In the genomic region with DNA sequence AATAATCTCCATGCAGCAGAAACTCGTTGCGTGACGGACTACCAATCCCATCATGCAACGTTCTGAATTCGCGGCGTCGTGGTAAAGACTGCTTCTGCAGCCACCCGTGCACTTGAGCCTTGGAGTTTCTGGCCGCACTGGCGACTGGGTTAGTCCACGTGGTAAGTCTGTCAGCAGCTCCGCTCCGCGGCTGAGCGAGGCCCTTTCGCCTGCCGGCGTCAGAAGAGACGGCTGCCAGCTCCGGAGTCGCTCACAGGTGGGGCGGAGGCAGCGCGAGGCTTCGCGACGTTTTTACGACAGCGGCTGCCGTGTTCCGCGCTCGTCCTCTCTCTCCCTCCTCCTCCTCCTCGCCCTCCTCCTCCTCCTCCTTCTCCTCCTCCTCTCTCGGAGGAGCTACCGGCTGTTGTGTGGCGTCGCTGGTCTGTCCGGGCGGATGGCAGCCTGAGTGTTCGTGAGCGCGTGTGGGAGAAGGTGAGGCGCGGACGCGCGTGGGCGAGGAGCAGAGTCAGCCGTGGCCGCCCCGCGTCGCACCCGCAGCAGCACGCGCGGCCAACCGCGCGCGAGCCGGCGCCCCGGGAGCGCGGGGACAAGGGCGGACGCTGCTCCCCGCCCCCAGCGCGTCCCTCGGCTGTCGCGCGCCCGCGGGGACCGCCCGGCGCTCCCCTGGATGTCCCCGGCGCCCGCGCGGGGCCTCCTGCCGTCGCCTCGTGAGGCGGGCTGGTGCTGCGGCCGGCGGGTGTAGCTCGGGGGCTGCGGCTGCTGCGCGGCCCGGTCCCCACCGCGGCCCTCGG, we compare ENCODE assay signal across 8 mouse cellular contexts. TPM values are rescaled to one million over a fixed set of nuclear protein-coding genes. Genes with fewer than 3 reads are reported as not detected.
DNase-seq lines count a peak whose midpoint lies in the region; ATAC-seq and TF ChIP-seq lines count a peak whose summit lies in the region.

A gene (plus strand): TSS at position 367 of the 791 bp plus-strand sequence.

- peak; percentile 75 for ATAC-seq in activated CD4-positive, CD25-positive, alpha-beta regulatory T cell, adult 4 months

- H3K27ac ChIP-seq in cortical plate, adult 2 months (ENCODE audit: insufficient read depth, low read length): peak within 1 kb of the TSS; percentile 96

- TF ChIP-seq CTCF in cortical plate, adult 2 months (IDR thresholded peaks at IDR 0.05; ENCODE audit: extremely low read depth, insufficient read depth, low read length): no peak

- peaks cover 7% of the 10 kb centered on the region for H3K36me3 ChIP-seq in megakaryocyte, embryonic 14.5 days (replicated peaks; ENCODE audit: low read length)

- peak; percentile 80 to 91 for DNase-seq in gastrocnemius, adult 8-10 months (ENCODE audit: low spot score in 2 of 2)
- DNase-seq in hindlimb bud, embryonic 11.5 days (ENCODE audit: extremely low spot score, low read depth, low spot score): peak; percentile 60
- peak; percentile 90 to 95 for DNase-seq in left cerebral cortex, adult 8-10 months (ENCODE audit: low spot score in 2 of 2)
- DNase-seq in right cerebral cortex, postnatal 10 days (ENCODE audit: low spot score in 2 of 2): peak; percentile 95 to 97
- DNase-seq in urinary bladder, postnatal 25 days (ENCODE audit: low spot score): peak; percentile 84

- H3K4me1 ChIP-seq in cortical plate, adult 2 months (ENCODE audit: control insufficient read depth, insufficient read depth, low read length): peaks cover 2% of the 10 kb centered on the region; the same call in 1 of the 2 replicates
- peaks cover 38% of the 10 kb centered on the region for H3K4me1 ChIP-seq in megakaryocyte, embryonic 14.5 days

- no peaks in the 10 kb centered on the region; the same call in 1 of the 2 replicates for H3K9me3 ChIP-seq in megakaryocyte, embryonic 14.5 days

- H3K27me3 ChIP-seq in megakaryocyte, embryonic 14.5 days (replicated peaks): peaks cover 2% of the 10 kb centered on the region

- peak within 1 kb of the TSS; percentile 93 for H3K4me3 ChIP-seq in cortical plate, adult 2 months (ENCODE audit: insufficient read depth, low read length)
- H3K4me3 ChIP-seq in megakaryocyte, embryonic 14.5 days (replicated peaks): peak within 1 kb of the TSS; percentile 100

- TF ChIP-seq POLR2A in cortical plate, adult 2 months (IDR thresholded peaks at IDR 0.05; ENCODE audit: extremely low read depth, insufficient read depth, low read length): peak; percentile 48

RNA-seq across cellular contexts. Expression of the gene that starts here (rescaled TPM):
- polyA plus RNA-seq in activated CD4-positive, CD25-positive, alpha-beta regulatory T cell, adult 4 months (2017; shearing (Covaris generic)): 10 to 100 TPM; 12.5 to 19.0 TPM
- polyA plus RNA-seq in cortical plate, adult 2 months (2012; rRNA removed): 33.7 and 35.8 TPM in 2 replicates
- 10 to 100 TPM; 13.6 to 18.5 (median 16.0) TPM for total RNA-seq in gastrocnemius, adult 8-10 months (2022)
- total RNA-seq in left cerebral cortex, adult 8-10 months (2022): 10 to 100 TPM; 37.6 to 39.9 (median 39.3) TPM
- polyA plus RNA-seq in megakaryocyte, embryonic 14.5 days (2012; ENCODE audit: insufficient read depth, low replicate concordance): 6.7 and 13.7 TPM in 2 replicates

Comparison
In these comparisons a context has a peak if more than half of its experiments do, and no peak if none do; other contexts are left out.
1. Peak in every context shown above with its lines: DNase-seq, ATAC-seq, H3K4me3 ChIP-seq and H3K27ac ChIP-seq.